Mouse (Mus musculus) ovary, postnatal 14 days (tissue): Measurements from ENCODE around the gene Dbndd2.

ENCODE experiments used
- DNase-seq: peaks from one replicate; pipeline ENCODE4 v3.0.0; 2022; ENCODE audit warnings: low spot score

Dbndd2 gene

DNA sequence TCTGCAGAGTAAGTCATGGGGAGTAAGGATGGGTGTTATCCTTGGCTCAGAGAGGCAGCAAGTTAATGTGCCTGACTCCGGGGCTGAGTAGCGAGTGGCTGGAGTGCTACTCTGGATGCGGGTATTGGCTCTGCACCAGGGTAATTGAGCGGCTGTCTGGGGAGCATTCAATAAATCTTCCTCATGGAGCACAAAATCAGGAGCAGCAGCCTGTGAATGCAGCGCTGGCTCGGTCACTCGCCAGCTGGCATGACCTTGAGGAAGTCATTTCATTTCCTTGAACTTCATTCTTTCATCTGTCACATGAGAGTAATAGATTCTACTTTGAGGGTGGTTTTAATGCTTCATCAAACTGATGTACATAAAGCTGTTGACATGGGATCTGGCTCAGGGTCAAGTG, 14.6 kb downstream of the Dbndd2 start:
- DNase-seq: no peak

- DNase-seq: no peak
These were observed 19.0 kb downstream of the Dbndd2 start for GRCm38 (mm10) chr2:164504919-164505318.

- DNase-seq: no peak
These were observed 19.9 kb downstream of the Dbndd2 start for GRCm38 (mm10) chr2:164505619-164506347.

DNA sequence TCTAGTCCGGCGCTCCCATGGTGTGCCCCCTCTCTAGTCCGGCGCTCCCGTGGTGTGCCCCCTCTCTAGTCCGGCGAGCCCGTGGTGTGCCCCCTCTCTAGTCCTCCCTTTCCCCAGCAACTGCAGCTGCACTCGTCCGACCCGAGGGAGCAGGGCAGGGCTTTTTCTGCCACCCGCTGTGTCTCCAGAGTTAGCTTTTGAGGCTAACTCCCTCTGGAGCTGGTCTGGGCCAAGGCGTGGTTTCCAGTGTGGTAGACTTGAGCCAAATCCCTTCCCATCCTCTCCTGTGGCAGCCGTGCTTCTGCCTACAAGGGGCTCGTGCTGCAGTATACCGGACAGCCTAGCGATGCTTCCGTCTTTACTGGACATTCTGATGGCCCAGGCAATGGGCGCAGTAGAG, 21.9 kb downstream of the Dbndd2 start:
- DNase-seq: no peak

- DNase-seq: no peak
These were observed 24.8 kb downstream of the Dbndd2 start for GRCm38 (mm10) chr2:164510621-164511190.

- DNase-seq: no peak
These were observed 26.4 kb downstream of the Dbndd2 start for GRCm38 (mm10) chr2:164512121-164512909.

- no peak for DNase-seq
These were observed 27.5 kb downstream of the Dbndd2 start for GRCm38 (mm10) chr2:164513389-164513788.

- DNase-seq: no peak
These were observed 29.0 kb downstream of the Dbndd2 start for GRCm38 (mm10) chr2:164514916-164515315.

DNA sequence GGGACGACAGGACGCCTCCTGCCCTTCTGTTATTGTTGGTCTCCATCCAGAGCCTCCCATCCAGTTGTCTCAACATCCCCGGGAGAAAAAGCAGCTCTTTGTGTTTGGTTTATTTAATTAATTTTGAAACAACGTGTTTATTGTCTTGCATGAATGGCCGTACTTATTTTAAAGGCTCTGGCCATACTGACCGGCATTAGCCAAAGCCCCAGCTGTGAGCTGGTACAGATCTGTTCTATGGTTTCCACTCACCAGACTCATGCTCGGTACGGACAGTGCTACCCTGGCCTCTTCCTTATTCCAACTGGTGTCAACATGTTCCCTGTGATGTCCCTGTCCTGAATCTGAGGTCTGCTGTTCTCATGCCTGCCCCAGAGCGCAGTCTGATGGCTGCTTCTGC, 30.0 kb downstream of the Dbndd2 start:
- no peak for DNase-seq

GRCm38 (mm10) chr2:164516592-164516991, 30.7 kb downstream of the Dbndd2 start:
- no peak for DNase-seq

- peak; percentile 57 for DNase-seq
These were observed 31.7 kb downstream of the Dbndd2 start for GRCm38 (mm10) chr2:164517485-164518221.

DNA sequence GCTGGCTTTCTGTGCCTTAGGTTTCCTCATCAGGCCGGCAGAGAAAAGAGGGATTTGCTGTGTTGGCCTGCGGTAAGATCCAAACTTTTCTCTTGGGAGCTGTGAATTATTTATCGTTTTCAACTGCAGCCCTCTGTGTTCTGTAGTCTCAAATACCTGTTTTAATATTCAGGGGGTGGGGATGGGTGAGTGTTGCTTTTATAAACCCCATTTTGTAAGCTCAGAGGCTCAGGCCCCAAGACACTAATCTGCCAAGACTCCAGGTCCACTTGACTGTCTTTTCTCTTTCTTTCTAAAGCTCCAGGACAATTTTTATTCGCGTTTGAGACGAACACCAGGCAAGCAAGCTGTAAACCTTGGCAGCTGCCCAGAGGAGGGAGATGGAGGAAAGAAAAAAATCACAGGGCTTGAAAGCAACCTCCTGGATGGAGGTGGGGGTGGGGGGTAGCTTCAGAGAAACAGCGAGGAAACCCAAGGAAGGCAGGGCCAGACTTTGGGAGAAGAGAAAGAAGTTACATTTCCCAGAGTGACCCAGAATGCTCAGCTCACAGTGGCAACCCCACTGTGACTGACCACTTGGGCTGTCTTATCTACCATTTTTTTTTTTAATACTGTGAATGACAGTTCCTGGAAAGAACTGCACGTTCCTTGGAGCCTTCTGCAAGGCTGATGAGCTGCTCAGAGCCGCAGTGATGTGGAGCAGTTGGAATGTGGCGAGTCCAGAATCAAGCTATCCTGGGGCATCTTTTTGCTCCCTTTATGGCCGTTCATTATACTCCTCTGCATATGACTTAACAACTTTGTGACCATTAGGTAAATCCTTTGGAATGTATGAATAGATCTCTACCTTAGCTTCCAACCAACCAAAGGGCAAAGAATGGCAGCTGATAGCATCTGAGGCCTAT, 32.6 kb downstream of the Dbndd2 start:
- DNase-seq: no peak

GRCm38 (mm10) chr2:164519171-164519526, 33.2 kb downstream of the Dbndd2 start:
- DNase-seq: no peak

DNA sequence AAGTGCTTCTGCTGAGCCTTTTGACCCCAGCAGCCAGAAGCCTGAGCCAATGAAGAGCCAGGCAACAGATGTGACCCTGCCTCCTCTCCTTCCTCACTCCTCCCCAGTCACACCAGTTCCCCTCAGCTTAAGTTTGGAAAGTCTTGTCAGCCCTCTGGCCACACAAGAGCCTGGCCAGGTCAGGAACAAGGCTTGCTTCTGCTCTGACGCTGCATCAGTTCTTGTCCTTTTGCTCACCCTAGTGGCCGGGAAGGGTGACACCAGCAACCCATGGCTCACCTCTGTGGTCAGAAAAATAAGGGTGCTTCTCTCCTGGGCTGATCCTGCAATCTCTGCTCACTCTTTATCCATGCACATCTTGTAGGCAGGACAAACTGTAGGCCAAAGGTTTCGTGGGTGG, 34.9 kb downstream of the Dbndd2 start:
- no peak for DNase-seq

- no peak for DNase-seq
These were observed 35.9 kb downstream of the Dbndd2 start for GRCm38 (mm10) chr2:164521841-164522240.

- DNase-seq: no peak
These were observed 36.4 kb downstream of the Dbndd2 start for GRCm38 (mm10) chr2:164522280-164522679.

- no peak for DNase-seq
These were observed 37.4 kb downstream of the Dbndd2 start for GRCm38 (mm10) chr2:164523301-164523773.

- no peak for DNase-seq
These were observed 42.7 kb downstream of the Dbndd2 start for GRCm38 (mm10) chr2:164528557-164528956.

GRCm38 (mm10) chr2:164531169-164531568, 45.3 kb downstream of the Dbndd2 start:
- DNase-seq: peak; percentile 78

- DNase-seq: no peak
These were observed 48.4 kb downstream of the Dbndd2 start for GRCm38 (mm10) chr2:164534315-164534714.

DNA sequence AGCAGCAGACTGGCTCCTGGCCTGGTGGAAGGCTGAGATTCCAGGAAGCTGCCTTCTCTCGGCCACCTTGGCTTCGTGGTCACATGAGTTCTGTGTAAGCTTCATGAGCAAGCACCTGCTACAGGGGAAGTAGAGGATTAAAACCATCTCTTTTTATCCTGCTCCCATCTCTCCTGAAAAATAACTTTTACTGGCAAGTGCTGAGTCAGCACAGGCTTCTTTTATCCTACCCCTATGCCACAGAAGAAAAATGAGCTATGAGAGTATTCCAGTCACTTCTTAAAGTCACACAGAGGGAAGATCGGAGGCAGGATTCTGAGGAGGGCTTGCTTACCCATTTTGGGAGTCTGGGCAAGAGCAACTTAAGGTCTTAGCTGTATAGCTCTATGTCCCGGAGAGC, 51.1 kb downstream of the Dbndd2 start:
- DNase-seq: no peak
